Mouse (Mus musculus) thymus, adult 2 months (tissue): Measurements from ENCODE around the gene Lta. TPM values are rescaled to one million over a fixed set of nuclear protein-coding genes. Genes with fewer than 3 reads are reported as not detected.

Source experiments
- DNase-seq: peaks from one replicate; pipeline ENCODE4 v3.0.0; 2021
- H3K27ac ChIP-seq: fragments of 200-500 bp; 2 replicates; pipeline ENCODE4 v1.5.1; 2012; ENCODE audit warnings: low read length, control low read depth; ENCODE audit not compliant: control insufficient read depth, insufficient read depth
- H3K27me3 ChIP-seq: fragments of 200-500 bp; 2 replicates; pipeline ENCODE4 v1.6.1; 2012; ENCODE audit warnings: mild to moderate bottlenecking, low read length, moderate library complexity, mixed read lengths; ENCODE audit not compliant: control insufficient read depth, insufficient read depth
- H3K36me3 ChIP-seq: fragments of 200-500 bp; 2 replicates; pipeline ENCODE4 v1.6.1; 2012; ENCODE audit warnings: mild to moderate bottlenecking, low read length, moderate library complexity; ENCODE audit not compliant: control insufficient read depth, insufficient read depth
- H3K4me1 ChIP-seq: fragments of 200-500 bp; replicated peaks from 2 replicates; pipeline ENCODE4 v1.6.1; 2012; ENCODE audit warnings: low read length; ENCODE audit not compliant: control insufficient read depth, insufficient read depth
- H3K4me3 ChIP-seq: fragments of 200-500 bp; 2 replicates; pipeline ENCODE4 v1.5.1; 2012; ENCODE audit warnings: mild to moderate bottlenecking, low read length, control low read depth, moderate library complexity; ENCODE audit not compliant: control insufficient read depth, insufficient read depth
- CTCF ChIP-seq: fragments of 200-500 bp; IDR thresholded peaks from 2 replicates; pipeline ENCODE4 v1.5.1; 2012; ENCODE audit warnings: mild to moderate bottlenecking, control low read depth, low read length, moderate library complexity, borderline replicate concordance; ENCODE audit not compliant: control insufficient read depth, poor library complexity, insufficient read depth; ENCODE audit errors: extremely low read depth
- POLR2A ChIP-seq: fragments of 200-500 bp; IDR thresholded peaks from 2 replicates; pipeline ENCODE4 v1.6.1; 2012; ENCODE audit warnings: mild to moderate bottlenecking, low read length, control low read depth, moderate library complexity; ENCODE audit not compliant: control insufficient read depth, poor library complexity, insufficient read depth; ENCODE audit errors: extremely low read depth
- WGBS: fragments of 180-500 bp; shearing (Covaris S2); methylation state at CpG from one replicate; pipeline ENCODE4 v1.1.7; 2018; 5-methylcytosine and 5-hydroxymethylcytosine counted together
- polyA plus RNA-seq: library from polyadenylated mRNA; depleted of rRNA; stranded (reverse); fragments of >200 nt; gene quantifications from 2 replicates; pipeline ENCODE4 v1.2.3, GENCODE M21; 2012

Gene Lta
- polyA plus RNA-seq, 1 experiment, result 14.4 TPM

DNA sequence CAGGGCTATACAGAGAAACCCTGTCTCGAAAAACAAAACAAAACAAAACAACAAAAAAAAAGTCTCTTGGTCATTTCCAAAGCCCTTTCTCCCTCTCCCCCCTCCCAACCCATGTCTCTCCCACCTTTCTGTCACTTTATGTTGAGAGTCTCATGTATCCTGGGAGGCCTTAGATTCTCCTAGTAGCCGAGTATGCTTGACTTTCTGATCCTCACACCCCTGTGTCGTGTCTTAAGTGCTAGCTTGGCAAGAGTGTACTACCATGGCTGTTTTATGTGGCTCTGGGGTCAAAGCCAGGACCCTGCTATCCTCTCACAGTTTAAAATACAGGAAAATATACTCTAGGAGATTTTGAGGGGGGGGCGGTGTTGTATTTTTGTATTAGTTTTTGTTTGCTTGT, 17.8 kb downstream of the Lta start:
- no peak overlapping the region for H3K4me3 ChIP-seq
- H3K27me3 ChIP-seq, result no peaks in the 10 kb centered on the region
- H3K36me3 ChIP-seq, result no peaks in the 10 kb centered on the region
- peak overlapping the region; percentile 95 for H3K27ac ChIP-seq
- H3K4me1 ChIP-seq, result peaks cover 53% of the 10 kb centered on the region
- DNase-seq, result no peak
- WGBS, result 66% methylated on average over 4 of the region's 4 CpGs
- TF ChIP-seq CTCF (no peak), POLR2A (no peak)

- DNase-seq, result peak; percentile 72
- WGBS, result 1% methylated on average over 4 of the region's 4 CpGs
- no peak for TF ChIP-seq POLR2A
- no peak for TF ChIP-seq CTCF
- peak overlapping the region; percentile 95 for H3K27ac ChIP-seq
- H3K4me1 ChIP-seq, result peaks cover 53% of the 10 kb centered on the region
- no peaks in the 10 kb centered on the region for H3K36me3 ChIP-seq
- peak overlapping the region; percentile 37 for H3K4me3 ChIP-seq
- no peaks in the 10 kb centered on the region for H3K27me3 ChIP-seq
These were observed 18.5 kb downstream of the Lta start for GRCm38 (mm10) chr17:35186681-35187080.

- DNase-seq, result peak; percentile 89
- WGBS, result 2% methylated on average over 17 of the region's 18 CpGs
- peaks cover 53% of the 10 kb centered on the region for H3K4me1 ChIP-seq
These were observed 19.2 kb downstream of the Lta start for GRCm38 (mm10) chr17:35185639-35186611.

GRCm38 (mm10) chr17:35180093-35180492, 25.1 kb downstream of the Lta start:
- 89% methylated on average over 5 of the region's 5 CpGs for WGBS
- H3K36me3 ChIP-seq, result no peaks in the 10 kb centered on the region
- peaks cover 18% of the 10 kb centered on the region for H3K4me1 ChIP-seq
- DNase-seq, result no peak
- TF ChIP-seq POLR2A (no peak), CTCF (no peak)
- no peaks in the 10 kb centered on the region for H3K27me3 ChIP-seq
- no peak overlapping the region for H3K4me3 ChIP-seq
- no peak overlapping the region for H3K27ac ChIP-seq

More at GRCm38 (mm10) chr17:35185639-35186611, 19.2 kb downstream of the Lta start:
- TF ChIP-seq POLR2A (no peak), CTCF (no peak)
- Histone ChIP-seq H3K36me3 (no peaks in the 10 kb centered on the region), H3K4me3 (peak overlapping the region; percentile 37), H3K27me3 (no peaks in the 10 kb centered on the region), H3K27ac (peak overlapping the region; percentile 95)

DNA sequence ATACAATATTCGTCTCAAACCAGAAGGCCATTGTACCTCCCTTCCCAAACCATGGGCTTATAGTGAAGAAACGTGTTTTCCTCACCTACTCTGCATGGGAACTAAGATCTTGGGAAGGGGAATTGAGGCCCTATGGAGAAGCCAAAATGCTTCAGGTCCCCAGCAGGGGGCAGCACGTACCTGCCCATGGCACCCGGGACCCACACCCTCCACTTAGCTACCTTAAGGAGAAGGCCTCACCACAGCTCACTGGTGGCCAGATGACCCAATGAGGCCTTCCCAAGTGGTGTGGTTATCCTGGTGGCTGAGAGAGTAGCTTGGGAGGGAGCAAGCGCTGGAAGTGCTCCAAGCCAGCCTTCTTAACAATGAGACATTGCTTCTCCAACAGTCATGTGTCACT, 26.6 kb downstream of the Lta start:
- WGBS, result 15% methylated on average over 5 of the region's 5 CpGs
- Histone ChIP-seq H3K36me3 (no peaks in the 10 kb centered on the region), H3K27me3 (no peaks in the 10 kb centered on the region), H3K27ac (no peak overlapping the region), H3K4me1 (peaks cover 18% of the 10 kb centered on the region), H3K4me3 (no peak overlapping the region)
- TF ChIP-seq CTCF, result peak; percentile 95
- TF ChIP-seq POLR2A, result no peak
- DNase-seq, result peak; percentile 83

DNA sequence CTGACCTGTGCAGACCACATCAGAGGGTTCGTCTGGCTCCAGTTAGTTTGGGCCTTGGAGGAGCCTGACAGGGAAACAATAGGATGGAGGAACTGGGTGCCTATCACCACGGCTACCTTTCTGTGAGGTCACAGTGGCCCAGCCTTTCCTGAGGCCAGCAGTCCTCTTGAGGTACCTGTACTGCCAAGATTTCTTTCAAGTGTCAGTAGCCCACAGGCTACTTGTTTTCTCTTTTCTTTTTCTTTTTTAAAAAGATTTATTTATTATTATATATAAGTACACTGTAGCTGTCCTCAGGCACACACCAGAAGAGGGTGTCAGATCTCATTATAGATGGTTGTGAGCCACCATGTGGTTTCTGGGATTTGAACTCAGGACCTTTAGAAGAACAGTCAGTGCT, 29.2 kb downstream of the Lta start, which contains the start of gene Aif1:
Aif1 (minus strand) TSS at position 101 of the 400 bp plus-strand sequence.
- Histone ChIP-seq H3K36me3 (no peaks in the 10 kb centered on the region), H3K27ac (no peak within 1 kb of the TSS), H3K27me3 (no peaks in the 10 kb centered on the region), H3K4me3 (no peak within 1 kb of the TSS), H3K4me1 (peaks cover 33% of the 10 kb centered on the region)
- DNase-seq, result no peak
- WGBS, result 90% methylated on average over 2 of the region's 2 CpGs
- TF ChIP-seq POLR2A (no peak), CTCF (no peak)
